Mouse (Mus musculus) intestine, postnatal 0 days (tissue): ENCODE results near the gene Ccdc61. TPM values are rescaled to one million over a fixed set of nuclear protein-coding genes. Genes with fewer than 3 reads are reported as not detected.

Experiments
- ATAC-seq: fragments of 200-750 bp; cut with Nextera tagmentation; 2 replicates; pipeline ENCODE4 v1.8.0; 2017; ENCODE audit warnings: mild to moderate bottlenecking, moderate TSS enrichment, moderate library complexity
- H3K27ac ChIP-seq: fragments of 300-500 bp; sonication (generic); 2 replicates; pipeline ENCODE4 v1.5.1; 2014; ENCODE audit warnings: mild to moderate bottlenecking, low read depth, low read length, moderate library complexity
- H3K27me3 ChIP-seq: fragments of 300-500 bp; sonication (generic); replicated peaks from 2 replicates; pipeline ENCODE4 v1.6.1; 2014; ENCODE audit warnings: low read length, mixed read lengths; ENCODE audit not compliant: control insufficient read depth, insufficient read depth
- H3K36me3 ChIP-seq: fragments of 300-500 bp; sonication (generic); 2 replicates; pipeline ENCODE4 v1.6.1; 2014; ENCODE audit warnings: mild to moderate bottlenecking, moderate library complexity; ENCODE audit not compliant: control insufficient read depth, insufficient read depth
- H3K4me1 ChIP-seq: fragments of 300-500 bp; sonication (generic); replicated peaks from 2 replicates; pipeline ENCODE4 v1.6.1; 2014; ENCODE audit warnings: antibody characterized with exemption, low read length, mixed read lengths; ENCODE audit not compliant: control insufficient read depth, insufficient read depth
- H3K4me2 ChIP-seq: fragments of 300-500 bp; sonication (generic); replicated peaks from 2 replicates; pipeline ENCODE4 v1.6.1; 2014; ENCODE audit warnings: low read depth, mild to moderate bottlenecking, moderate library complexity
- H3K4me3 ChIP-seq: fragments of 300-500 bp; sonication (generic); 2 replicates; pipeline ENCODE4 v1.5.1; 2014; ENCODE audit warnings: low read depth, low read length
- H3K9ac ChIP-seq: fragments of 300-500 bp; sonication (generic); 2 replicates; pipeline ENCODE4 v1.6.1; 2014; ENCODE audit warnings: mild to moderate bottlenecking, low read depth, low read length
- H3K9me3 ChIP-seq: fragments of 300-500 bp; sonication (generic); 2 replicates; pipeline ENCODE4 v1.6.1; 2016; ENCODE audit warnings: mixed run types; ENCODE audit not compliant: control insufficient read depth
- CTCF ChIP-seq: sonication (generic); IDR thresholded peaks from 2 replicates; pipeline ENCODE4 v1.5.1; 2016; ENCODE audit warnings: low read depth, mild to moderate bottlenecking, control low read depth, antibody characterized with exemption, moderate library complexity
- WGBS: fragments of 180-500 bp; shearing (Covaris S2); extraction: QIAGEN DNeasy Blood & Tissue Kit; methylation state at CpG from one replicate; pipeline ENCODE4 v1.1.7; 2014; 5-methylcytosine and 5-hydroxymethylcytosine counted together
- polyA plus RNA-seq: library from polyadenylated mRNA; unstranded; fragments of >200 nt; fragmentation: Nextera tagmentation; extraction: Ambion mirVana; gene quantifications from 2 replicates; pipeline ENCODE4 v1.2.1, GENCODE M21; 2015

Ccdc61 gene
- polyA plus RNA-seq, 1 experiment from 2014 or later: 15.1 TPM

- H3K36me3 ChIP-seq: no peaks in the 10 kb centered on the region
- peak overlapping the region; percentile 48; the same call in 1 of the 2 replicates for H3K4me3 ChIP-seq
- H3K9me3 ChIP-seq: no peaks in the 10 kb centered on the region
- H3K4me1 ChIP-seq: no peaks in the 10 kb centered on the region; the same call in 1 of the 2 replicates
- no peak overlapping the region for H3K27ac ChIP-seq
- TF ChIP-seq CTCF: no peak
- H3K27me3 ChIP-seq: peaks cover 38% of the 10 kb centered on the region
- no peak overlapping the region for H3K9ac ChIP-seq
- WGBS: 51% methylated on average over 6 of the region's 6 CpGs
- H3K4me2 ChIP-seq: 0 out of 2 replicates have a peak overlapping the region, but pooled peaks have one; percentile 72
- no peak for ATAC-seq
Observed at GRCm38 (mm10) chr7:18926911-18927310, 16.7 kb upstream of the Ccdc61 start.

GRCm38 (mm10) chr7:18926041-18926790 is 16.0 kb upstream of the Ccdc61 start:
- Histone ChIP-seq H3K4me2 (peak overlapping the region; percentile 72), H3K4me3 (peak overlapping the region; percentile 48), H3K27ac (peak overlapping the region; percentile 21; the same call in 1 of the 2 replicates), H3K27me3 (peaks cover 38% of the 10 kb centered on the region), H3K9me3 (no peaks in the 10 kb centered on the region), H3K9ac (peak overlapping the region; percentile 22; the same call in 1 of the 2 replicates), H3K4me1 (no peaks in the 10 kb centered on the region; the same call in 1 of the 2 replicates), H3K36me3 (no peaks in the 10 kb centered on the region)
- ATAC-seq: no peak
- 4% methylated on average over 31 of the region's 42 CpGs for whole genome bisulfite sequencing
- TF ChIP-seq CTCF: no peak

GRCm38 (mm10) chr7:18925162-18925938 is 15.1 kb upstream of the Ccdc61 start, which contains the start of gene Nova2:
Nova2 (plus strand) TSS chr7:18925888.
- WGBS: under 1% methylated on average over 32 of the region's 45 CpGs
- ATAC-seq: peak; percentile 83
- H3K9me3 ChIP-seq: no peaks in the 10 kb centered on the region
- H3K27ac ChIP-seq: peak within 1 kb of the TSS; percentile 21; the same call in 1 of the 2 replicates
- H3K36me3 ChIP-seq: no peaks in the 10 kb centered on the region
- peaks cover 38% of the 10 kb centered on the region for H3K27me3 ChIP-seq
- H3K4me3 ChIP-seq: peak within 1 kb of the TSS; percentile 48
- H3K9ac ChIP-seq: peak within 1 kb of the TSS; percentile 22; the same call in 1 of the 2 replicates
- H3K4me2 ChIP-seq: peak within 1 kb of the TSS; percentile 72
- no peaks in the 10 kb centered on the region; the same call in 1 of the 2 replicates for H3K4me1 ChIP-seq
- peak; percentile 44 for TF ChIP-seq CTCF

GRCm38 (mm10) chr7:18924321-18924720 is 14.1 kb upstream of the Ccdc61 start:
- H3K27me3 ChIP-seq: peaks cover 38% of the 10 kb centered on the region
- no peaks in the 10 kb centered on the region; the same call in 1 of the 2 replicates for H3K4me1 ChIP-seq
- no peak overlapping the region for H3K4me3 ChIP-seq
- no peaks in the 10 kb centered on the region for H3K36me3 ChIP-seq
- no peaks in the 10 kb centered on the region for H3K9me3 ChIP-seq
- ATAC-seq: no peak
- no peak for TF ChIP-seq CTCF
- no peak overlapping the region for H3K4me2 ChIP-seq
- no peak overlapping the region for H3K27ac ChIP-seq
- WGBS: 12% methylated on average over 8 of the region's 8 CpGs
- H3K9ac ChIP-seq: no peak overlapping the region

GRCm38 (mm10) chr7:18923711-18924191 is 13.5 kb upstream of the Ccdc61 start:
- no peaks in the 10 kb centered on the region for H3K36me3 ChIP-seq
- H3K9me3 ChIP-seq: no peaks in the 10 kb centered on the region
- TF ChIP-seq CTCF: no peak
- H3K27ac ChIP-seq: no peak overlapping the region
- WGBS: 32% methylated on average over 4 of the region's 4 CpGs
- H3K9ac ChIP-seq: no peak overlapping the region
- no peak overlapping the region for H3K4me2 ChIP-seq
- peaks cover 38% of the 10 kb centered on the region for H3K27me3 ChIP-seq
- H3K4me3 ChIP-seq: no peak overlapping the region
- ATAC-seq: no peak
- no peaks in the 10 kb centered on the region; the same call in 1 of the 2 replicates for H3K4me1 ChIP-seq

GRCm38 (mm10) chr7:18923267-18923666 is 13.1 kb upstream of the Ccdc61 start:
- no peaks in the 10 kb centered on the region for H3K36me3 ChIP-seq
- peaks cover 38% of the 10 kb centered on the region for H3K27me3 ChIP-seq
- H3K4me1 ChIP-seq: no peaks in the 10 kb centered on the region; the same call in 1 of the 2 replicates
- no peak overlapping the region for H3K27ac ChIP-seq
- ATAC-seq: no peak
- H3K9me3 ChIP-seq: no peaks in the 10 kb centered on the region
- no peak for TF ChIP-seq CTCF
- WGBS: 75% methylated on average over 11 of the region's 11 CpGs
- H3K4me2 ChIP-seq: no peak overlapping the region
- no peak overlapping the region for H3K4me3 ChIP-seq
- H3K9ac ChIP-seq: no peak overlapping the region
